Mouse (Mus musculus) ovary, postnatal 10 days (tissue): ENCODE results near the gene Nicn1.
"Not testable (repeated sequence)": the region's sequence is repeated elsewhere in the genome, so short reads cannot be mapped to it uniquely, and the experiment has no call there.

Experiments used
- DNase-seq: peaks from one replicate; pipeline ENCODE4 v3.0.0; 2022; ENCODE audit warnings: low spot score

Gene Nicn1

GRCm38 (mm10) chr9:108280071-108280828, 10.0 kb upstream of the Nicn1 start:
- DNase-seq, result peak; percentile 29

GRCm38 (mm10) chr9:108284410-108284809, 5.8 kb upstream of the Nicn1 start:
- DNase-seq, result no peak

DNA sequence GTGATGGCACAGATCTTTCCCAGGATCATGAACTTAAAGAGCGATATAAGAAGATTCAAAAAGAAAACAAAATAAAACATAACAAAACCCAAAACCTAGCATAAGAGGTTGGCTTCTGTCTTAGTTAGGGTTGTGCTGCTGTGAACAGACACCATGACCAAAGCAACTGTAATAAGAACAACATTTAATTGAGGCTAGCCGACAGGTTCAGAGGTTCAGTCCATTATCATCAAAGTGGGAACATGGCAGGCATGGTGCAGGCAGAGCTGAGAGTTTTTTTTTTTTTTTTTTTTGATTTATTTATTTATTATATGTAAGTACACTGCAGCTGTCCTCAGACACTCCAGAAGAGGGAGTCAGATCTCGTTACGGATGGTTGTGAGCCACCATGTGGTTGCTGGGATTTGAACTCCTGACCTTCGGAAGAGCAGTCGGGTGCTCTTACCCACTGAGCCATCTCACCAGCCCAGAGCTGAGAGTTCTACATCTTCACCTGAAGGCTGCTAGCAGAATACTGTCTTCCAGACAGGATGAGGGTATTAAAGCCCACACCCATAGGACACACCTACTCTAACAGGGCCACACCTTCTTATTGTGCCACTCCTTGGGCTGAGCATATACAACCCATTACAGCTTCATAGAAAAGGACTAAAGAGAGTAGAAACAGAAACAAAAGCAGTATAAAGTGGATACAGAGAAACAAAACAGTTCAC, 2.5 kb upstream of the Nicn1 start:
- DNase-seq, result not testable (repeated sequence)

GRCm38 (mm10) chr9:108289347-108289746, 882 bp upstream of the Nicn1 start:
- DNase-seq, result no peak

GRCm38 (mm10) chr9:108290773-108291172, 544 bp downstream of the Nicn1 start:
- no peak for DNase-seq

- no peak for DNase-seq
These were observed 6.5 kb downstream of the Nicn1 start, which contains the start of gene Amt for GRCm38 (mm10) chr9:108296453-108297355. Gene Amt, plus strand, starts transcription at chr9:108296853.

DNA sequence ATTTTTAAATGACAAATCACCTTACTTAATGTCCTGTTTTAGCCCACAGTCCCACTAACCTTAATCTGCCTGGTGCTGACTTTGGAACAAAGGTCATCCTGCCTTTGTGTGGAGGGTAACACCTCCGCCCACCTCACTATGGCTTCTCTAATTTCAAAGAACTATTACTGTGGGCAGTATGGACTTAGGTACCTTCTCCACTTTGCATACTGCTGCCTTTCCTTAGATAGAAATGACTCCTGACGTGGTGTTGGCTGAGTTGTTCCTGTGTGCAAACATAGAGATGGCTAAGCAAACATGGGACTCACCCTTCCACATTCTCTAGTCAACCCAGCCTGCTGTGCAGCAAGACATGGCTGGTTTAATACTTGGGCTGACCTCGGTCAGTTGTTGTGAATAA, 11.6 kb downstream of the Nicn1 start:
- DNase-seq, result no peak

DNA sequence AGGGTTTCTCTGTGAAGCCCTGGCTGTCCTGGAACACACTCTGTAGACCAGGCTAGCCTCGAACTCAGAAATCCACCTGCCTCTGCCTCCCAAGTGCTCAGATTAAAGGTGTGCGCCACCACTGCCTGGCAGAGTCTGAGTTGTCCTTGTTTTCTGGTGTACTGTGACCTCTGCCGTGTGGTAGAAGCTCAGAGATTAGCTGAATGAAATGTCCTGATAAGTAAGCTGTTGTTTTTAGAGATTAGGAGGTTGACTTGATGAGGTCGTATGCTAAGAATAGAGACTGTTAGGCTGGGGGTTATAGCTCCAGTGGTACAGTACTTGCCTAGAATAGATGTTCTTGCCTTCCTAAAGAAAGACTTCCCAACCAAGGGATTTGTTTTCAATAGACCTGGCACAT, 14.5 kb downstream of the Nicn1 start:
- no peak for DNase-seq

DNA sequence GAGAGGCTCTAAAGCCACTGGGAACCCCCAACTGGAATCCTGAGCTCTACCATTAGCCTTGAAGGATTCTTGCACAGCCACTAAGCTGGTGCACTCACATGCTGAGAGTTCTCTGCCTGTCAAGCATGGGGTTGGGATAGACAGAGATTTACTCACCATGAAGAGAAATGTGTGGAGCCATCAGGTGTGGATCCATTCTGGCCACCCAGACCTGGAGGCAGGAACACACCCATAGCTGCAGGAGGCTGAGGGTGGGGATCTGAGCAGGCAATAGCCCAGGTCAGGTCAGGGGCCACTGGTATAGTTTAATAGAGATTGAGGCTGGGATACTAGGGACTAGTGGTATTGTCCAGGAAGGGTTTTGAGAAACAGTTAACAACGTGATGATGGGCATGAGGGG, 14.9 kb downstream of the Nicn1 start:
- DNase-seq, result no peak

- DNase-seq, result peak; percentile 90
These were observed 15.6 kb downstream of the Nicn1 start, which contains the start of the genes Rhoa and Tcta for GRCm38 (mm10) chr9:108305629-108306520. Gene Rhoa, plus strand, starts transcription at chr9:108306129. Gene Tcta, minus strand, starts transcription at chr9:108306160.

GRCm38 (mm10) chr9:108306571-108306980, 16.3 kb downstream of the Nicn1 start:
- no peak for DNase-seq

DNA sequence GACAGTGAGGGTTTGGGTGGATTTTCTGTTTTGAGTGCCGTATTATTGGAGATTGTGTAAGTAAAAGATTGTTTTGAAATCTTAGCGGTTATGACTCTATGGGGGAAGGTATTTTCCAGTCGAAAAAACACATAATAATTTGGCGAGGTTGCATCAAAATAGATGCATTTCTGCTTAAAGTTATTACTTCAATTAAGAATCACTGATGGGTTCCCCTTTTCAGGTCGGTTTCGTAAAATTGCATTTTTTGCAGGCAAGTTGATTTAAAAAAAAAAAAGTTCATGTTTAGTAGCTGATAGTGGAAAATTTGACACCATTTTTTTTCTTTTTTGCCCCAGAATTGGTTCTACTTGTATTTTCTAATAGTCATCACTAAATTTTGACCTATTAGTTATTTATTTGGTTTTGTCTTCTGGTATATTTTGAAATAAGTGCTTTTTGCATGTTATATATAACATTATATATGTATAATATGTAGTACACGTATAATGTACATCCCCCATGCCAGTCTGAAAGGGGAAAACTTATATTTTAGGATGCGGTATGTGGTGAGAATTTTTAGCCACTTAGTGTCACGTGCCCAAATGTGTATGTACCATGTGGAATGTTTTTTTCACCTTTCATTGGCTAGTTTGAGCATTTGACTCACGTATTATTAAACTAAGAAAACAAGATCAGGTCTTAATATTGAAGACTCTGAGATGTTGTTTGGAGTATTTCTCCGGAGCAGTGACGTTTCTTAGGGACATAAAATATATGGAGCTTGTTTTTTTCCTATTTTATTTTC, 17.0 kb downstream of the Nicn1 start:
- DNase-seq, result no peak

DNA sequence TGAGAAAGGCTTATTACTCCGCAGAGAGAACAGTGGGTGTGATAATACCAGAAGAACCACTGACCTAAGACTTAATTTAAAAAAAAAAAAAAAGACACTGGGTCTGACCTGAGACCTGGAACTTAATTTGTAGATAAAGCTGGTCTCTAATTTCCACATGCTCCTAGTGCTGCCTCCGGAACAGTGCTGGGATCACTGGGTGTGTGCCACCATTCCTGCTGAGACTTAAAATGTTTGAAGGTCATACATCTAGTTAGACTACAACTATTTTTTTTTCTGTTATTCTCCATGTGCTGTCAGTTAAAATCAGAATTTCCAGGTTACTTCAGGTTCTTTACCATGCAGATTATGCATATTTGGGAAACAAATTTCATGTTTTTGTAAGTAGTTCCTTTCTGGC, 17.9 kb downstream of the Nicn1 start:
- no peak for DNase-seq

- no peak for DNase-seq
These were observed 27.3 kb downstream of the Nicn1 start for GRCm38 (mm10) chr9:108317572-108317971.

- DNase-seq, result no peak
These were observed 28.2 kb downstream of the Nicn1 start for GRCm38 (mm10) chr9:108318462-108318861.

GRCm38 (mm10) chr9:108322054-108322453, 31.8 kb downstream of the Nicn1 start:
- not testable (repeated sequence) for DNase-seq

- DNase-seq, result no peak
These were observed 34.6 kb downstream of the Nicn1 start for GRCm38 (mm10) chr9:108324784-108325183.

- DNase-seq, result no peak
These were observed 35.6 kb downstream of the Nicn1 start for GRCm38 (mm10) chr9:108325811-108326210.

DNA sequence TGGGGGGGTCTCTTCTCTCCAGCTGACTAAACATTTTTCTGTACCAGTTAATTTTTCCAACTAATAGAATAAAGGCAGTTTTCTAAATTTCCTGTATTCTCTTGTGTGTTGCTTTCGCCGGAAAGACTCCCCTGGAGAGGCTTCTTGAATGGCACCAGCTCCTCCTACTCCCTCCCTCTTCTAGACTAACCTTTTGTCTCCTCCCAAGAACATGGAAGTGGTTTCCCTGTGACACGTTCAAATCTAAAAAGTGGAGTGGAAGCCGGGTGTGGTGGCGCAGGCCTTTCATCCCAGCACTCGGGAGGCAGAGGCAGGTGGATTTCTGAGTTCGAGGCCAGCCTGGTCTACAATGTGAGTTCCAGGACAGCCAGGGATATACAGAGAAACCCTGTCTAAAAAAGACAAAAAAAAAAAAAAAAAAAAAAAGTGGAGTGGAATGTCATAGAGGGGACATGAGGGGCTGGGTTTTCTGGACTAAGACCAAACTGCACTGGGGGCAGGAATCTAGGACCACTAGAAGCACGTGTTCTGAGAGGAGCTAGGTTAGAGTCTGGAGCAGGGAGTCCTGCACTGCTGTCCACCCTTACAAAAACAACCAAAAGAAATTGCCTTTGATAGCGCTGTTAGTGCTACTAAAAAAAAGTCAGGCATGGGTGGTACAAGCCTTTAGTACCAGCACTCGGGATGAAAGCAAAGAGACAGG, 47.8 kb downstream of the Nicn1 start:
- no peak for DNase-seq

DNA sequence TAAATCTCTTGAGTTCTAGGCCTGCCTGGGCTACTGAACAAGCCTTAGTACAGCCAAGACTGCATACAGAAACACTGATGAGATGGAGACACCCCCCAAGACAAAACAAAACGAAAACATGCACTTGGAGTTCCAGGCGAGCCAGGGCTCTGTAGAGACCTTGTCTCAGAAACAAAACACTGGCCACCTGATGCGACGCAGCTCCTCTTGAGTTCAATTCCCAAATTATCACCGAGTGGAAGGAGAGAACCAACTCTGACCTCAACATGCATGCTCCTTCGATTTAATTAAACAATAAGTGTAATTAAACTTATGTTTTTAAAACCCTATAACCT, 48.3 kb downstream of the Nicn1 start:
- no peak for DNase-seq
